In the genomic region with DNA sequence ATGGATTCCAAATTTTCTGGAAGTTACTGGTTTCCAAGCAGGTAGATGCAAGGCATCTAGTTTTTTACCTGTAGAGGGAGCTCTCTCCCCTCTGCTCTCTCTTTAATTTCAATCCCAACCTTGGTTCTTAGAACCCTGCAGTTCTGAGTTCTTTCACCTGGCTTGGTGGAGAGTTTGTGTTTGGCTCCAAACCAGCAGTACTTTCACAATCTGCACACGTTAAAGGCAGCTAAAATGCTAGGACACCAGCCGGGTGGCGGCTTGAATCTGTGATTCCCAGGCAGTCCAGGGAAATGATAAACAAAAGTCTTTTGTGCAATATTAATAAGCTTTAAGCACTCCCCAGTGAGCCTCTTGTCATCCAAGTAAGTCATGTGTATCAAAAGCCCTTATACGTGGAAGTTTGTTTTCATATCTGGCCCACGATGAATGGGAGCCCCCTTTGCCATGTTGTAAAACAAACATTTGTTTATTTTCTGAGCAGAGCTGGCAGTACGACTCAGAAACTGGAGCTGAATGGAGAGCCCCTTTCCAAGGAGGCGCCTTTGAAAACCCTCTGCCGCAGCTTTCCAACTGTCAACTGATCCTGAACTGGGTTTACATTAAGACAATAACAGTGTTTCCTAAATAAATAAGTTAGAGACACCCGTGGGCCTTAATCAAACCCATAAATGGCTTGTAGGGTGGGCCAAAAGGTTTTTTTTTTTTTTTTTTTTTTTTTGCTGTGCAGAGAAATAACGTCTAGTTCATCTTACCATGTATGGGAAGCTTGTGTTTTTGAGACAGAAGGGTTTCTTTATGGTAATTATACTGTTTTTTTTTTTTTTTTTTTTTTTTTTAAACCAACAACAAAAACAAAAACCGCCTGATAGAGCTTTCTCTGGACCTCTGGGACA, we compare ENCODE assay signal across 8 mouse cellular contexts.
DNase-seq lines count a peak whose midpoint lies in the region; ATAC-seq and TF ChIP-seq lines count a peak whose summit lies in the region.

No protein-coding gene starts in this region.

- H3K9ac ChIP-seq in kidney, postnatal 0 days (ENCODE audit: low read depth, low read length), result peak overlapping the region; percentile 18; the same call in 1 of the 2 replicates

- intact Hi-C loops in gastrocnemius, postnatal 14 days (cut with DNase I; ENCODE audit: low total_unique reads), result no loop called here

- H3K9me3 ChIP-seq in heart, embryonic 10.5 days, result no peaks in the 10 kb centered on the region
- H3K9me3 ChIP-seq in kidney, postnatal 0 days (replicated peaks; ENCODE audit: low read length), result no peaks in the 10 kb centered on the region

- no peaks in the 10 kb centered on the region; the same call in 1 of the 2 replicates for H3K4me1 ChIP-seq in heart, embryonic 10.5 days
- peaks cover 3% of the 10 kb centered on the region; the same call in 1 of the 2 replicates for H3K4me1 ChIP-seq in kidney, postnatal 0 days (replicated peaks; ENCODE audit: insufficient read depth, low read length)

- peak; percentile 77 for TF ChIP-seq CTCF in kidney, postnatal 0 days (IDR thresholded peaks at IDR 0.05; ENCODE audit: low read depth)

- peak overlapping the region; percentile 62 for H3K27ac ChIP-seq in heart, embryonic 10.5 days
- peak overlapping the region; percentile 56 for H3K27ac ChIP-seq in kidney, postnatal 0 days

- ATAC-seq in kidney, postnatal 0 days (replicated peaks; ENCODE audit: low FRiP score, low read depth), result no peak

- H3K4me3 ChIP-seq in heart, embryonic 10.5 days, result peak overlapping the region; percentile 35
- no peak overlapping the region for H3K4me3 ChIP-seq in kidney, postnatal 0 days (replicated peaks; ENCODE audit: low read depth, low read length)

- no peaks in the 10 kb centered on the region for H3K27me3 ChIP-seq in heart, embryonic 10.5 days (ENCODE audit: insufficient read depth, poor library complexity, severe bottlenecking)
- no peaks in the 10 kb centered on the region for H3K27me3 ChIP-seq in kidney, postnatal 0 days (ENCODE audit: insufficient read depth, low read length)

- peak; percentile 23 for DNase-seq in ovary, postnatal 14 days (ENCODE audit: low spot score)
- DNase-seq in ovary, adult 18-20 months (ENCODE audit: low spot score), result no peak
- DNase-seq in cerebellum, postnatal 14 days, result peak; percentile 53 to 73
- DNase-seq in heart, embryonic 10.5 days (ENCODE audit: low spot score), result no peak
- peak; percentile 90 for DNase-seq in kidney, postnatal 0 days (ENCODE audit: low spot score)
- peak; percentile 29 to 51 for DNase-seq in lung, postnatal 4 days
- DNase-seq in thymus, postnatal 14 days, result no peak
- no peak for DNase-seq in gastrocnemius, postnatal 14 days

- 34% methylated on average over 11 of the region's 11 CpGs for WGBS in heart, embryonic 10.5 days
- WGBS in kidney, postnatal 0 days, result 17% methylated on average over 11 of the region's 11 CpGs

- H3K36me3 ChIP-seq in heart, embryonic 10.5 days, result no peaks in the 10 kb centered on the region
- H3K36me3 ChIP-seq in kidney, postnatal 0 days (ENCODE audit: insufficient read depth, low read length), result no peaks in the 10 kb centered on the region

- H3K4me2 ChIP-seq in kidney, postnatal 0 days (ENCODE audit: low read length), result peak overlapping the region; percentile 51

Comparison
In these comparisons a context has a peak if more than half of its experiments do, and no peak if none do; other contexts are left out.
1. DNase-seq: peak in ovary, postnatal 14 days (single experiment), cerebellum, postnatal 14 days (2 of 2), kidney, postnatal 0 days (single experiment) and lung, postnatal 4 days (2 of 2); none in ovary, adult 18-20 months (single experiment), heart, embryonic 10.5 days (single experiment), thymus, postnatal 14 days (single experiment) and gastrocnemius, postnatal 14 days (single experiment).